Mouse (Mus musculus) thymus, postnatal 4 days (tissue): ENCODE measurements around the gene Cyp4f14.

Experiments
- DNase-seq: peaks from one replicate; pipeline ENCODE4 v3.0.0; 2021

The Cyp4f14 gene

GRCm38 (mm10) chr17:32917131-32917530 is at the start of gene Cyp4f14:
Gene Cyp4f14, minus strand, starts transcription at chr17:32917342.
- DNase-seq = no peak

GRCm38 (mm10) chr17:32965623-32966290 is 48.6 kb upstream of the Cyp4f14 start, which contains the start of gene Zfp472:
Gene Zfp472, plus strand, starts transcription at chr17:32965814.
- peak; percentile 85 for DNase-seq

GRCm38 (mm10) chr17:32965253-32965622 is 48.1 kb upstream of the Cyp4f14 start:
- DNase-seq = peak; percentile 48

GRCm38 (mm10) chr17:32951441-32951840 is 34.3 kb upstream of the Cyp4f14 start:
- peak; percentile 94 for DNase-seq

- no peak for DNase-seq
These were observed 33.9 kb upstream of the Cyp4f14 start for GRCm38 (mm10) chr17:32951006-32951405.

DNA sequence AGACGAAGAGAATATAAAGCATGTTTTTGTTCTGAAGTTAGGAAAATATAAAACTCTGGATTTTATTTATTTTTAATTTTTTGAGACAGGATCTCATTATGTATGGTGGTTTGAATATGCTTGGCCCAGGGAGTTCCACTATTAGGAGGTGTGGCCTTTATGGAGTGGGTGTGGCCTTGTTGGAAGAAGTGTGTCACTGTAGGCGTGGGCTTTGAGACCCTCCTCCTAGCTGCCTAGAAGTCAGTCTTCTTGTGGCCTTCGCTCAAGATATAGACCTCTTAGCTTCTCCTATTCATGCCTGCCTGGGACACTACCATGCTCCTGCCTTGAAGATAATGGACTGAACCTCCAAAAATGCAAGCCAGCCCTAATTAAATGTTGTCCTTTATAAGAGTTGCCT is 33.0 kb upstream of the Cyp4f14 start:
- DNase-seq = no peak

GRCm38 (mm10) chr17:32947215-32947914 is 30.2 kb upstream of the Cyp4f14 start, which contains the start of gene Cyp4f13:
Gene Cyp4f13, minus strand, starts transcription at chr17:32947402.
- DNase-seq = peak; percentile 91

GRCm38 (mm10) chr17:32946716-32947115 is 29.6 kb upstream of the Cyp4f14 start:
- DNase-seq = peak; percentile 31

GRCm38 (mm10) chr17:32944402-32945035 is 27.4 kb upstream of the Cyp4f14 start:
- peak; percentile 38 for DNase-seq

DNA sequence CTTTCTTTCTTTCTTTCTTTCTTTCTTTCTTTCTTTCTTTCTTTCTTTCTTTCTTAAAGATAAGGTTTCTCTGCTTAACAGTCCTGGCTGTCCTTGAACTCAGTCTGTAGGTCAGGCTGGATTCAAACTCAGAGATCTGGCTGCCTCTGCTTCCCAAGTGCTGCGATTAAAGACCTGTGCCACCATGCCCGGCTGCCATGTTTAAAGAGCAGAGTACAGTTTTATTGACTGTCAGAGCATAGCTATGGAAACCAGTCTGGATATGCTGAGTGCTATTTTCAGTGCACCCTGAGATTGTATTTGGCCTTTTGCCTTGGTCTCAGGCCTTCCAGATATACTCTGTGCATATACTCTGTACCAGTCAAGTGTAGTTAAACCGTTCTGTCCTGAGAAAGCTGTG is 26.5 kb upstream of the Cyp4f14 start:
- DNase-seq = no peak

GRCm38 (mm10) chr17:32939831-32940230 is 22.7 kb upstream of the Cyp4f14 start:
- no peak for DNase-seq

- DNase-seq = no peak
These were observed 10.7 kb upstream of the Cyp4f14 start for GRCm38 (mm10) chr17:32927803-32928202.

- peak; percentile 82 for DNase-seq
These were observed 7.6 kb upstream of the Cyp4f14 start for GRCm38 (mm10) chr17:32924658-32925312.

GRCm38 (mm10) chr17:32923681-32924080 is 6.5 kb upstream of the Cyp4f14 start:
- DNase-seq = no peak

DNA sequence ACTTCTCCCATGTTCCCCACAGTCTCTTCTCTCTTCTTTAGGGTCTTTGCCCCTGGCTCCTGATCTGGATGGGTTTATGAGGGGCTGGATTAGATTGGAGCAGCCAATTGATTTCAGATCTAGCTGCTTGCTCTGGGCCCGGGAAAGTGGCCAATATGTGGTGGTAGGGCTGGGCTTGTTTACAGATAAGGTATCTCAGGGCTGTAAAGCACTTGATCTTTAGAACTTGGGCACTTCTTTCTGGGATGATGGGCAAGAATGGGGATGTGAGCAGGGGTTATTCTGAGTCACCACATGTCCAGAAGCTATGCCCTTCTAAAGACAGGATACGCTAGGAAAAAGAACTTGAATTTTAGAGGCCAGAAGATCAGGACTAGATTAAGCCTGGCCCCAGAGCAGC is 2.0 kb upstream of the Cyp4f14 start:
- DNase-seq = no peak

DNA sequence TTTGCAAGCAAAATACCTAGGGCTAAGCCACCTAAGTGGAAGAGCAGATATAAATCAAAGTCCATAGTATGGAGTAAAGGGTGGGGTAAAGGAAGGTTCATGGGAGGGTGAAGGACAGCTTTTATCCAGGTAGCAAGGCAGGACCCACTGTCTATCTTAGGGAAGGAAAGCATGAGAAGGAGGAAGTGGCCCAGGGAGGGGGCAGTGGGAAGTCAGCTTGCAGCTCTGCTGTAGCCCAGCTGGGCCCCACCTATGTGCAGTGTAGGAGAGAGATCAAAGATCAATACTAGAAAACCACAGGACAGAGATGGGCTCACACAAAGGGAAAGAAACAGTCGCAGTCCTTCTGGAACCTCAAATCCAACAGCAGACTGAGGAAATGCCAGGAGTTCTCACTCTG is 1.1 kb downstream of the Cyp4f14 start:
- no peak for DNase-seq

- DNase-seq = no peak
These were observed 11.0 kb downstream of the Cyp4f14 start for GRCm38 (mm10) chr17:32906172-32906571.

- DNase-seq = peak; percentile 85
These were observed 11.9 kb downstream of the Cyp4f14 start for GRCm38 (mm10) chr17:32905239-32905638.

DNA sequence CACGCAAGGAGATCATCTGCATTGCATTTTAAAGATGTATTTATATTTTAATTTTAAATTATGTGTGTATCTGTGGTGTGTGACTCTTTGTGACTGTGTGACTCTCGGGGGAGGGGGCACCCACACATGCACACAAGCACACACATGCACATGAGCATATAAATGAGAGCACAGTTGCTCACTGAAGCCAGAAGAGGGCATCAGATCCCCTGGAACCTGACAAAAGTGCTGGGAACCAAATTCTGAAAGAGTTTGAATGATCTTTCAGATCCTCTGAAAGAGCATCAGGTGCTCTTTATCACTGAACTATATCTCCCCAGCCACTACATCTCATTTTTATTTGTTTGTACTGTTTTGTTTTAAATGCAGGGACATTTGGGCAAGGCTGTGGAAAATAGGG is 12.7 kb downstream of the Cyp4f14 start:
- peak; percentile 21 for DNase-seq

GRCm38 (mm10) chr17:32901751-32902525 is 15.2 kb downstream of the Cyp4f14 start:
- DNase-seq = no peak

- DNase-seq = no peak
These were observed 21.7 kb downstream of the Cyp4f14 start for GRCm38 (mm10) chr17:32895421-32895820.

GRCm38 (mm10) chr17:32893901-32894300 is 23.2 kb downstream of the Cyp4f14 start:
- DNase-seq = no peak
